Mouse (Mus musculus) neural tube, embryonic 10.5 days (tissue): ENCODE results near the gene Gm20854.
"Not testable (repeated sequence)": the region's sequence is repeated elsewhere in the genome, so short reads cannot be mapped to it uniquely, and the experiment has no call there.

Experiments used
- DNase-seq: peaks from one replicate; pipeline ENCODE4 v3.0.0-alpha.2; 2017; ENCODE audit warnings: low spot score; ENCODE audit errors: extremely low spot score

The Gm20854 gene

DNA sequence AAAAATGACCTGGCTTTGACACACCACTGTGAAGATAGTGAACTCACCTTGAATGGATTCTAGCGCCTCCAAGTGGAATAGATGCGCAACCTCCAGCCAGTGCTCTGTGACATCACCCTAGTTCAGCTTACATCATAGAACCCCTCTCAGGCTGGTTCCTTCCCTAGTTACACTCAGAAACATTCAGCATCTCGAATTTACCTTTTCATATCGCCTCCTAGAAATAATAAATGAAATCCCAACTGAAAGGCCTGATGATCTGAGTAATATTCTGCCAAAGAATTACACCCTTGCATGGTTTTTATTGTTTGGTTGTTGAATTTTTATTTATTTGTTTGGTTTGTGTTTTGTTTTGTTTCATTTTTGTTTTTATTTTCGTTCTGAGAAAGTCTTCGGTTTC, at the start of gene Gm20854:
Gm20854 (minus strand) TSS at position 101 of the 400 bp plus-strand sequence.
- DNase-seq = not testable (repeated sequence)
